Mouse (Mus musculus) erythroblast, embryonic 14.5 days (primary cell): ENCODE data around the gene Osbpl9. TPM values are rescaled to one million over a fixed set of nuclear protein-coding genes. Genes with fewer than 3 reads are reported as not detected.

Source experiments
- H3K27me3 ChIP-seq: 2 replicates; pipeline ENCODE4 v1.6.1; 2012; ENCODE audit warnings: inconsistent platforms; ENCODE audit not compliant: control insufficient read depth
- H3K36me3 ChIP-seq: 2 replicates; pipeline ENCODE4 v1.6.1; 2012; ENCODE audit warnings: mild to moderate bottlenecking, inconsistent platforms; ENCODE audit not compliant: control insufficient read depth
- H3K4me1 ChIP-seq: 2 replicates; pipeline ENCODE4 v1.6.1; 2012; ENCODE audit warnings: inconsistent platforms; ENCODE audit not compliant: control insufficient read depth
- H3K4me3 ChIP-seq: replicated peaks from 2 replicates; pipeline ENCODE3; 2012; ENCODE audit warnings: moderate library complexity, mild to moderate bottlenecking, inconsistent platforms
- H3K9me3 ChIP-seq: 2 replicates; pipeline ENCODE4 v1.6.1; 2012; ENCODE audit warnings: low read length, inconsistent platforms, mixed read lengths; ENCODE audit not compliant: control insufficient read depth
- GATA1 ChIP-seq: IDR thresholded peaks from 2 replicates; pipeline ENCODE4 v1.6.1; 2012; ENCODE audit warnings: low read length, inconsistent platforms, mixed read lengths
- TAL1 ChIP-seq: IDR thresholded peaks from 3 replicates; pipeline ENCODE4 v1.6.1; 2012; ENCODE audit warnings: low read length, inconsistent platforms, mixed read lengths
- polyA plus RNA-seq: library from polyadenylated mRNA; stranded (reverse); fragments of >175 nt; gene quantifications from 2 replicates; pipeline ENCODE4 v1.2.3, GENCODE M21; 2012

Gene Osbpl9
- polyA plus RNA-seq, 1 experiment, result 0.47 TPM

DNA sequence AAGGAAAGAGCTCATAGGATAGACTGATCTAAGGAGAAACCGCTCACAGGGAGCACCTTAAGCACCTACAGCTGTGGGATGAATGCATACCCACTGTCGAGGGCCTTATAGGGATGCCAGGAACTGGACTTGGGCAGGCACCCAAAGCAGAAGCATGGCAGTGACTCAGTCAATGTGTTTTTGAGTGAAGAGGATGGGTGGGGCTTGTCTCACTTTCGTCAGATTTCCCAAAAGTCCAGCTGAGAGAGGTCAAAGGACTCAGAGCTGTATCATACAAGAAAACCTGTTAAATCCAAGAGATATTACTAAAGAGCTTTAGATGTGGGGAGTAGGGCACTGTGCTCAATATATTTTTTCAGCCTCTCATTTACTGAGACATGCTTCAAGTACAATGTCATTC lies 85.6 kb downstream of the Osbpl9 start:
- Histone ChIP-seq H3K36me3 (no peaks in the 10 kb centered on the region), H3K9me3 (no peaks in the 10 kb centered on the region), H3K27me3 (no peaks in the 10 kb centered on the region), H3K4me3 (peak overlapping the region; percentile 83), H3K4me1 (peaks cover 28% of the 10 kb centered on the region)
- TF ChIP-seq GATA1 (no peak), TAL1 (no peak)

GRCm38 (mm10) chr4:109115742-109116141 lies 86.3 kb downstream of the Osbpl9 start:
- Histone ChIP-seq H3K4me1 (peaks cover 28% of the 10 kb centered on the region), H3K36me3 (no peaks in the 10 kb centered on the region), H3K9me3 (no peaks in the 10 kb centered on the region), H3K4me3 (no peak overlapping the region), H3K27me3 (no peaks in the 10 kb centered on the region)
- no peak for TF ChIP-seq GATA1
- no peak for TF ChIP-seq TAL1

DNA sequence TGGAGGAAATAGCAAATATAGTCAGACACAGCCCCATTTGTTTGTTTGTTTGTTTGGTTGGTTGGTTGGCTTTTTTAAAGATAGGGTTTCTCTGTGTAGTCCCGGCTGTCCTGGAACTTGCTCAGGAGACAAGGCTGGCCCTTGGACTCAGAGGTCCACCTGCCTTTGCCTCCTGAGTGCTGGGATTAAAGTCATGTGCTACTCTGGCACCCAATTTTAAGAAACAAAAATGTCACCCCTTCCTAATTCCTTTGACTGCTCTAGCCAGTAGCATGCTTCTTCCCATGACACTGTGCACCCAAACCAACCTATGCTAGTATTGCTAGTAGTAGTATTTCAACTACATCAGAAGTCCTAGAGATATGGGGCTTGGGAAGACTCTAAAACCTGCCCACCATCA lies 87.8 kb downstream of the Osbpl9 start:
- H3K4me1 ChIP-seq, result peaks cover 26% of the 10 kb centered on the region
- H3K9me3 ChIP-seq, result no peaks in the 10 kb centered on the region
- H3K36me3 ChIP-seq, result no peaks in the 10 kb centered on the region
- no peaks in the 10 kb centered on the region for H3K27me3 ChIP-seq
- no peak for TF ChIP-seq TAL1
- no peak for TF ChIP-seq GATA1
- no peak overlapping the region for H3K4me3 ChIP-seq

DNA sequence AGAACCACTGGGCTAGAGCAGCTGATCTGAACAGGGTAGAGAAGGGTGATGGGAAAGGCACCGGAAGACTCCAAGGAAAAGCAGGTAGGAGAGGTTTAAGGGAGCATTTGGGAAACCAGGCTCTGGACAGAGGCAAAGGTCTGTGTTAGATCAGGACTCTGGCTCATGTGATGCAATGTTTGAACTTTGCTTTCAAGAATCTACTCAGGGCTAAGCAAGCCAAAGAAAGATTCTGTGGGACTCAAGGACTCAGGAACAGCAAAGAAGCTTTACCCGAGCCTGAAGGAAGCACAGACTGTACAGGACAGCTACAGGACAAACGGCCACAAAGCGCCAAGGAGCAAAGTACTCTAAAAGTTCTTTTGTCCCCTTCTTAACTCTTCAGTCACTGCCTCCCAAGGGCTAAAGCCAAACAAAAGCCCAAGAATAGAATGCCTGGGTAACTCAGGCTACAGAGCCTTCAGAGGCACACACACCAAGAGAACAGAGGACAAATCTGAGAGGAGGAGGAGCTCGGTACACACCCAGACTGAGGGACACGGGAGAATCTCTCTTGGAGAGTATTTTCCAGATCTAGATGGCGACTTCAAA lies 89.1 kb downstream of the Osbpl9 start:
- no peaks in the 10 kb centered on the region for H3K9me3 ChIP-seq
- no peaks in the 10 kb centered on the region for H3K27me3 ChIP-seq
- no peak overlapping the region for H3K4me3 ChIP-seq
- peaks cover 17% of the 10 kb centered on the region for H3K4me1 ChIP-seq
- TF ChIP-seq GATA1 (no peak), TAL1 (no peak)
- H3K36me3 ChIP-seq, result no peaks in the 10 kb centered on the region

- H3K27me3 ChIP-seq, result no peaks in the 10 kb centered on the region
- H3K4me1 ChIP-seq, result peaks cover 3% of the 10 kb centered on the region
- TF ChIP-seq GATA1, result no peak
- no peak for TF ChIP-seq TAL1
- 0 out of 2 replicates have a peak, but pooled peaks cover 1% of the 10 kb centered on the region for H3K36me3 ChIP-seq
- H3K9me3 ChIP-seq, result no peaks in the 10 kb centered on the region
- H3K4me3 ChIP-seq, result no peak overlapping the region
These were observed 91.1 kb downstream of the Osbpl9 start for GRCm38 (mm10) chr4:109110978-109111377.

GRCm38 (mm10) chr4:109109686-109110085 lies 92.4 kb downstream of the Osbpl9 start:
- no peak for TF ChIP-seq TAL1
- TF ChIP-seq GATA1, result no peak
- Histone ChIP-seq H3K27me3 (no peaks in the 10 kb centered on the region), H3K4me1 (peaks cover 14% of the 10 kb centered on the region), H3K36me3 (0 out of 2 replicates have a peak, but pooled peaks cover 2% of the 10 kb centered on the region), H3K9me3 (no peaks in the 10 kb centered on the region), H3K4me3 (no peak overlapping the region)

- no peak overlapping the region for H3K4me3 ChIP-seq
- peaks cover 14% of the 10 kb centered on the region for H3K4me1 ChIP-seq
- H3K27me3 ChIP-seq, result no peaks in the 10 kb centered on the region
- no peaks in the 10 kb centered on the region for H3K9me3 ChIP-seq
- no peak for TF ChIP-seq TAL1
- no peak for TF ChIP-seq GATA1
- H3K36me3 ChIP-seq, result 0 out of 2 replicates have a peak, but pooled peaks cover 2% of the 10 kb centered on the region
These were observed 93.1 kb downstream of the Osbpl9 start for GRCm38 (mm10) chr4:109109012-109109411.

DNA sequence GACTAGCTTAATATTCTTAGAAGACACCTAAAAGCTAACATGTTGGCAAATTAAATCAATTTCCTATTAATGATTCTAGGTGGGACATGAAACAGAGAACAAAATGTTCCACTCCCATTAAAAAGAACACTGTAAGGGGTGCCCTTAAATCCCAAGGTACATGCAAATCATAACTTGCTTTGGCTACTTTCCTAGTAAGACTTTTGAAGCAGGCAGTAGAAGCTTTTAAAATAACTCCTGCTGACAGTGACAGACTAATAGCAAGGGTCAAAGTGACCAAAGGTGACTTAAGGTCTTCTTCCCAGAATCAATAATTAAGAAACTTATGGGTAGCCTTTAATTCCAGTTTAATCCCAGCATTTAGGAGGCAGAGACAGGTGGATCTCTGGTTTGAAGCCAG lies 95.5 kb downstream of the Osbpl9 start:
- TF ChIP-seq GATA1 (no peak), TAL1 (no peak)
- H3K4me3 ChIP-seq, result no peak overlapping the region
- peaks cover 5% of the 10 kb centered on the region for H3K36me3 ChIP-seq
- H3K9me3 ChIP-seq, result no peaks in the 10 kb centered on the region
- H3K27me3 ChIP-seq, result no peaks in the 10 kb centered on the region
- H3K4me1 ChIP-seq, result peaks cover 18% of the 10 kb centered on the region

- Histone ChIP-seq H3K4me3 (no peak overlapping the region), H3K36me3 (peaks cover 10% of the 10 kb centered on the region), H3K9me3 (no peaks in the 10 kb centered on the region), H3K4me1 (peaks cover 18% of the 10 kb centered on the region), H3K27me3 (no peaks in the 10 kb centered on the region)
- TF ChIP-seq TAL1 (no peak), GATA1 (no peak)
These were observed 96.0 kb downstream of the Osbpl9 start for GRCm38 (mm10) chr4:109106034-109106433.

- no peak overlapping the region for H3K4me3 ChIP-seq
- peaks cover 16% of the 10 kb centered on the region for H3K36me3 ChIP-seq
- TF ChIP-seq GATA1 (no peak), TAL1 (no peak)
These were observed 96.8 kb downstream of the Osbpl9 start for GRCm38 (mm10) chr4:109105254-109105653.

More at GRCm38 (mm10) chr4:109105254-109105653, 96.8 kb downstream of the Osbpl9 start:
- Histone ChIP-seq H3K27me3 (no peaks in the 10 kb centered on the region), H3K4me1 (peaks cover 18% of the 10 kb centered on the region), H3K9me3 (no peaks in the 10 kb centered on the region)
